Mouse (Mus musculus): ENCODE data around the gene Dzip1.

Gene Dzip1

DNA sequence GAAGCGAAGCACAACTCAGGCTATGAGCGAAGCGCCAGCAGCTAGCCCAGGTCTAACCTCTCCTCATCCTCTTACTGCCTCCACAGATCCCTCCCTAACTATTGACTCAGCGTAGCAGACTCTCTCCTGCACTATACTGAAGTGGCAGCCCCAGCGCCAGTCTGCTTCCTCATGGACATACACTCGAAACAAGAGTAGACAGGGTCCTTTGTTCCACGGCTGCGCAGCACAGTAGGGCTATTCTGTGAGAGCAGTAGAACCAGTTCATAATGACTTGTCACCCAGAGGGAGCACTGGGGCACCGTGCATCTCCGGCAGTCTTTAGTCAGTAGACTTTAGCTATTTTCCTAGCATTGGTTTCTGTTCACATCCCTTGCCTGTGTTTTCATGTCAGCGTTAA lies 89.1 kb downstream of the Dzip1 start:
- DNase-seq (ENCODE audit: low spot score): no peak

DNA sequence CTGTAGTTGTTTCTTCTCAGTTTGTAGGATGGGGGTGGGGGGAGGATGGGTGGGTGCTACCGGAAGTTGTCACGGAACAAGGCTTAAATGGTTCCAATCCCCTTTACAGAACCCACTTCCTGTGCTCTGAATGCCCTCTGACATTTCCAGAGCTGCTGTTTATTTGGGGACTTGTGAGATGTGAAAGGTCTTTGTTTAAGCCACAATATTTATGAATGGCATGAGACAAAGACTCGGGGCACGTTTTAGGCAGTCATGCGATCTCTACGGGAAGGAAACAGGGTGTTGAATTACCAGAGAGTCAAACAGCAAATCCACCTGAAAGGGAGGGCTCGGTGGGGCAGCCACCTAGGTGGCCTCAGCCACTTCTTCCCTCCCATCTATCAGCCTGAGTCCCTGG lies 90.9 kb downstream of the Dzip1 start:
- DNase-seq (ENCODE audit: low spot score): peak; percentile 22

DNA sequence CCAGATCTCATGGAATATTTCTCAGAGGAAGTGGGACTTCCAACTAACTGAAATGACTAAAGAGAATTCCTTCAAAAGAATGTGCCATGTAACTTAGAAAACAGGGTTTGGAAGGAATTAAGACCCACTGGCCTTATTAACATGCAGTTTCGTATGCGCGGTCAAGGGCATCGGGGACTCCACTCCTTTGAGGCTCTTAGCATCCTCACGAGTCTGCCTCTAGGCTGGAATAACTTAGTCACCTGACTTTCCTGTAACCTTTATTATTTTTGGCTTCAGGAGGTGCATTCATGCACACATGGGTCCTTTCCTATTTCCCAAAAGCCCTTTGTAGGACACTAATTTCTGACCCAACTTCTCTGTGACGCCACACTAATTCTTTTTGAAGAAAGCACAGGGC lies 92.0 kb downstream of the Dzip1 start:
- DNase-seq (ENCODE audit: low spot score): no peak

DNA sequence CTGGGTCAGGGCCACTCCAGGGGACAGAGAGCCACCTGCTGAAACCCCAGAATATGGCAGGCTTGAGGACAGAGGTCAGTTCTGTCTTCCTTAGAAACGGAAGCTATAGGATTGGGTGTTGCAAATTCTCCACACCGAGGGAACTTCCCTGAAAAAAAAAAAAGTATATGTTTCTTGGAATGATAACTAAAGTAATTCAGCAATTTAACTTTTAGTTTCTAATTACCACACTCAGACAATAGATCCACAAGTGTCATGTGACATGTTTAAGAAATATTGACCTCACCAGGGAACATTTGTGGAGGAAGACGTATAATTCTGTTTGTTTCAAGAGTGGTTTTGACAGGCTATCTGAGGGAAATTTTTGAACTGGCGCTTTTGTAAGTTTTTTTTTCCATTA lies 93.7 kb downstream of the Dzip1 start:
- no peak for DNase-seq (ENCODE audit: low spot score)

- DNase-seq (ENCODE audit: low spot score): no peak
These were observed 95.7 kb downstream of the Dzip1 start for GRCm38 (mm10) chr14:118829331-118830095.

GRCm38 (mm10) chr14:118827283-118827904 lies 97.9 kb downstream of the Dzip1 start:
- no peak for DNase-seq (ENCODE audit: low spot score)

- DNase-seq (ENCODE audit: low spot score): no peak
These were observed 98.9 kb downstream of the Dzip1 start for GRCm38 (mm10) chr14:118826346-118826745.
